Mouse (Mus musculus): ENCODE data around the gene Olfr484.
"Not testable (repeated sequence)": the region's sequence is repeated elsewhere in the genome, so short reads cannot be mapped to it uniquely, and the experiment has no call there.

The Olfr484 gene

GRCm38 (mm10) chr7:108127349-108127748 is at the start of gene Olfr484:
TSS of gene Olfr484 (minus strand) at chr7:108127449.
- no peak for DNase-seq (ENCODE audit: low spot score in 2 of 2)

DNA sequence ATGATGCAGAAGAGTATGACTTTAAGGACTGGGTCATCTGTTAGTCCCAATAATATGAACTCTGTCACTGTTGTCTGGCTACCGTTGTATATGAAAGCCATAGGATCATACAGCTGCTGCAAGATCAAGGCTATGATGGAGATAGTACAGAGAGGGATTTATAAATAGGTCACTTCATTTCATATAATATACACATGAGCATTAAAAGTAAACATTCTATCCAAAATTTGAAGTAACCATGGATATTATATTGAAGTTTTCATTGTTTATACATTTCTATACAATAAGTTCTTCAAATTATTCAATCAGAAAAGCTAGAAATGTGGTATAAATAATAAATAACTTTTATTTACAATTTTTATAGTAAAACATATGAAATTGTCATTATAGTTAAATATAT is 45.4 kb upstream of the Olfr484 start, which contains the start of gene Olfr486:
Gene Olfr486 (minus strand): TSS at position 101 of the 400 bp plus-strand sequence.
- not testable (repeated sequence) for DNase-seq (ENCODE audit: low spot score in 2 of 2)

DNA sequence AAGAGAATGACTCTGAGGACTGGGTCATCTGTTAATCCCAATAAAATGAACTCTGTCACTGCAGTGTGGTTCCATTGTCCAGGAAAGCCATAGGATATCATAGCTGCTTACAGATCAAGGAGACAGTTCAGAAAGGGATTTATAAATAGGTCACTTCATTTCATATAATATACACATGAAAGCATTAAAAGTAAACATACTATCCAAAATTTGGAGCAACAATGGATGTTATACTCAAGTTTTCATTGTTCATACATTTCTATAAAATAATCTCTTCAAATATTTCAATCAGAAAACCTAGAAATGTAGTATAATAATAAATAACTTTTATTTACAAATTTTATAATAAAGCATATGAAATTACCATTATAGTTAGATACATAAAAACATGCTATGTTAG is 32.5 kb upstream of the Olfr484 start, which contains the start of gene Olfr485:
Gene Olfr485 (minus strand): TSS at position 101 of the 400 bp plus-strand sequence.
- no peak for DNase-seq (ENCODE audit: low spot score in 2 of 2)

GRCm38 (mm10) chr7:108121416-108121815 is 5.8 kb downstream of the Olfr484 start:
- DNase-seq (ENCODE audit: low spot score in 2 of 2), result no peak

DNA sequence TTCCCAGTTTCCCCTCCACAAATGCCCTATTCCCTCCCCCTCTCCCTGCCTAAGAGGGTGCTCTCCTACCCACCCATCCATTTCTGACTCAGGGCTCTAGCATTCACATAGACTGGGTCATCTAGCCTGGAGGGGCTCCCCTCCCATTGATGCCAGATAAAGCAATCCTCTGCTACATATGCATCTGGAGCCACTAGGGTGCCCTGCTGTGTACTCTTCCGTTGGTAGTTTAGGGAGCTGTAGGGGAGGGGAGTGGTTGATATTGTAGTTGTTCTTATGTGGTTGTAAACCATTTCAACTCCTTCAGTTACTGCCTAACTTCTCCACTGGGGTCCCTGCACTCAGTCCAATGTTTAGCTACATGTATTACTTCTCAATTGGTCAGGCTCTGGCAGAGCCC is 6.6 kb downstream of the Olfr484 start:
- DNase-seq (ENCODE audit: low spot score in 2 of 2), result no peak

DNA sequence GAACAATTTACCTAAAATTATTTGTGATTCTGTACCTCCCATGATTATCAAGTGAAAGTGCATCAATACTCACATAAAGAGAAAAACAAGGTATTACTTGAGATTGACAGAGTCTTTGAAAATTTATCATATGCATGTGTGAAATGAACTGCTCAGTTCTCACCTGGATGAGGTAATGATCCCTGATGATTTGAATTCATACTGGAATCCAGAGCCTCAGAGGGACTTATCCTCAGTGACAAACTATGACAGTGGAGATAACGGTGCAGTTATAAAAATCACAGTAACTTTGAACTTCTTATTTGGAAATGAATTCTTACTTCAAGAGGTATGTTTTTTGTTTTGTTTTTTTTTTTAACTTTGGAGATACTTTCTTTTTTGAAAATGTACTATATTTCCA is 26.7 kb downstream of the Olfr484 start, which contains the start of gene Olfr483:
Gene Olfr483 (plus strand): TSS at position 301 of the 400 bp plus-strand sequence.
- no peak for DNase-seq (ENCODE audit: low spot score in 2 of 2)

DNA sequence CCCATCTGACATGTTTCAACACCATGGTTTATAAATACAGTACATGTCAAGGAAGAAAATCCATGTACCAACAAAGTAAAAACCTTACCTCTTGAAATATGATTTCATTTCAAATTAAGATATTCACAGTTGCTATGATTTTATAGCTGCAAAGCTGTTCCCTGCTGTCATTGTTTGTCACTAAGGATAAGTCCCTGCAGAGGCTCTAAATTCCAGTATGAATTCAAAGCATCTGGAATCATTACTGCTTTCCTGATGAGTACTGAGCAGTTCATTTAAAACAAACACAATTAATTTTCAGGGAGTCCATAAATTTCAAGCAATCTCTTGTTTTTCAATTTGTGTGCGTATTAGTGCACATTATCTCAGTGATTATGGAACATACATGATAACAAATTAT is 29.8 kb downstream of the Olfr484 start, which contains the start of gene Olfr482:
Gene Olfr482 (minus strand): TSS at position 101 of the 400 bp plus-strand sequence.
- DNase-seq (ENCODE audit: low spot score in 2 of 2), result no peak

DNA sequence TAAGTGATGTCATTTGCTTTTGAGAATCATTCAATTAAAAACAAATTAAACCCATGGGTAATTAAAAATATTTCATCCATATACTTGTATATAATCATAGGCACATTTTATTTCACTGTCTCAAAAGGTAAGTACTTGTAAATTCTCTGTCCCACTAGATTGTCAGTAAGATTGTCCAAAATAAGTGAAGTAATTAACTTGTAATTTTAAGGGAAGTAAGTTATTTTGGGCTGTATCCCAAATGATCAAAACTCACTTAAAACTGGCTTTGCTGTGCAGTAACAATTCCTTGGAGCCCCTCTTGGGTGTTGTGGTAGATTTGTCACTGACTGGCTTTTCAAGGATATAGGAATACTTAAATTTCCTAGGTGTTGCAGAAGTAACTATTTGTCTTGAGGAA is 47.7 kb downstream of the Olfr484 start, which contains the start of gene Olfr481:
Gene Olfr481 (plus strand): TSS at position 301 of the 400 bp plus-strand sequence.
- DNase-seq (ENCODE audit: low spot score in 2 of 2), result no peak

Data from frontal cortex, postnatal 14 days (tissue).